Mouse (Mus musculus): ENCODE data around the gene Dhx35. TPM values are rescaled to one million over a fixed set of nuclear protein-coding genes. Genes with fewer than 3 reads are reported as not detected.

Gene Dhx35
- polyA plus RNA-seq (2012; rRNA removed) = 24.2 and 29.5 TPM in 2 replicates
- 12.3 and 13.7 TPM in 2 replicates for polyA plus RNA-seq (2014; fragmentation: Nextera tagmentation; extraction: Ambion mirVana)

DNA sequence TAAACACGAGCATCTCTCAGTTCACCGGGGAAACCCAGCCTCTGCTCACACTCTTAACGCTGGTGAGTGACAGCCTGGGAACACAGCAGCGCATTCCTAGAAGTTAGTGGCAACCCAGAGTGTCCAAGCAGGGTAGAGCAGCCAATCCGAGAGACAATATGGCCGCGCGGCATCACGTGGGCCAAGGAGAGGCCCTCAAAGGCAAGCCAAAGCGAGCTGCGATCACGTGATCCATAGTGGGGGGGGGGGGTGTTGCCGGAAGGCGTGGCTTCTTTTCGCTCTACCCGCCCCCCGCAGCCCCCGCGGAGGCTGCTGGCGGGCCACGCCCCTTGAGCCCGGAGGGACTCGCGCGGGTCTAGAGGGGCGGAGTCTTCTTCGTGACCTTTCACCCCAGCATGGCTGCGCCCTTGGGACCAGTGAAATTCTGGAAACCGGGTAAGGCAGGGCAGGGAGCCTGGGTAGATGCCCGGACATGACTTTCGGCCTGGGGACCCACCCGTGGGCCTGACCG lies at the start of gene Dhx35:
TSS of gene Dhx35 (plus strand) at position 314 of the 511 bp plus-strand sequence.
- TF ChIP-seq POLR2A (IDR thresholded peaks at IDR 0.05; ENCODE audit: borderline replicate concordance, extremely low read depth, insufficient read depth, insufficient read length) = no peak; the same call in 1 of the 2 replicates
- peak within 1 kb of the TSS; percentile 68 for H3K27ac ChIP-seq (replicated peaks; ENCODE audit: low read depth, low read length)
- H3K27me3 ChIP-seq (ENCODE audit: control insufficient read depth, insufficient read depth, low read length) = no peaks in the 10 kb centered on the region
- H3K4me2 ChIP-seq (replicated peaks; ENCODE audit: low read depth, low read length, severe bottlenecking) = peak within 1 kb of the TSS; percentile 76
- 0% methylated on average over 31 of the region's 33 CpGs for WGBS
- H3K4me1 ChIP-seq (ENCODE audit: control insufficient read depth, insufficient read depth, low read length) = peaks cover 12% of the 10 kb centered on the region
- H3K9me3 ChIP-seq (ENCODE audit: control insufficient read depth, low read length) = no peaks in the 10 kb centered on the region
- peak within 1 kb of the TSS; percentile 69 for H3K9ac ChIP-seq (ENCODE audit: low read depth, low read length, severe bottlenecking)
- ATAC-seq (ENCODE audit: low FRiP score, low read depth) (peak; percentile 99), DNase-seq (ENCODE audit: low spot score) (peak; percentile 97)
- H3K36me3 ChIP-seq (ENCODE audit: control insufficient read depth, insufficient read depth, low read length) = no peaks in the 10 kb centered on the region
- peak within 1 kb of the TSS; percentile 75 for H3K4me3 ChIP-seq (replicated peaks; ENCODE audit: low read length)

DNA sequence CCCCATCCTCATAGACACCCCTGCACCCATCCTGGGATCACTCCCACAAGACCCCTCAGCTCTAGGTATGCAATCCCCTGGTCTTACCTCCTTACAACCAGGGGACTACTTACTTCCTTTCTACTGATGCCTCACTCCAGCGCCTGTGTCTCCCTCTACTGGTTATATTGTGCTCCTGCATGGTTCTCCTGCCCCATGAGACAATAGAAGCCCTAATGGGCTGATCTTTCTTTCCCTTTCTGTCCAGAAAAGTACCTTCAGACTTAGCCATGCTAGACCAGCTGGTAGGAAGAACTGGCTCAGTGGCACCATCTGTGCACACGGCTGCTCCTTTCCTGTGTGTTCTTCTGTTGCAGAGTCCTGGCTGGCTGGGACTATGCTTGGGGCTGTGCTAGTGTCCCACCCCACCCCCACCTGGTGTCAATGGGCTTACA lies 49.5 kb upstream of the Dhx35 start:
- WGBS = 24% methylated on average over 2 of the region's 2 CpGs
- Histone ChIP-seq H3K4me1 (ENCODE audit: control insufficient read depth, insufficient read depth, low read length) (peaks cover 8% of the 10 kb centered on the region), H3K4me2 (replicated peaks; ENCODE audit: low read depth, low read length, severe bottlenecking) (no peak overlapping the region), H3K27me3 (ENCODE audit: control insufficient read depth, insufficient read depth, low read length) (no peaks in the 10 kb centered on the region), H3K9ac (ENCODE audit: low read depth, low read length, severe bottlenecking) (no peak overlapping the region), H3K4me3 (replicated peaks; ENCODE audit: low read length) (no peak overlapping the region), H3K36me3 (ENCODE audit: control insufficient read depth, insufficient read depth, low read length) (no peaks in the 10 kb centered on the region), H3K9me3 (ENCODE audit: control insufficient read depth, low read length) (no peaks in the 10 kb centered on the region), H3K27ac (replicated peaks; ENCODE audit: low read depth, low read length) (no peak overlapping the region)
- no peak for TF ChIP-seq POLR2A (IDR thresholded peaks at IDR 0.05; ENCODE audit: borderline replicate concordance, extremely low read depth, insufficient read depth, insufficient read length)
- no peak for ATAC-seq (ENCODE audit: low FRiP score, low read depth)
- peak; percentile 38 for DNase-seq (ENCODE audit: low spot score)

DNA sequence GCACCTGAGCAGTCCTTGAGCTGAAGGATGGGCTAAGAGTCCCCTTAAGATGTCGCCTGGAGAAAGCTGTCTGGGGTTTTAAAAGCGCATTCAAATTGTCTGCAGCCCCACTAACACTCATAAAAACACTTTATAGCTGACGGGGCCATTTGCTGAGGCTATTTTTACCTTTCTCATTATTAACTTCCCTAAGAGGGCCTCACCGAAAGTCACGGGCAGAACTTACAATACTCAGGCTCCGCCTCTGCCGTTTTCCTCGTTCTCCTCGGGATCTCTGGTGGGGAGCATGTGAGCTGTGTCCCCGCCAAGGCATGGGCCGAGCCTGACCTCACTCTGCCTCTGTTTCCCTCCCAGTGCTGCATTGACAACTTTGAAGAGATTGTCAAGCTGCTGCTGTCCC lies 48.4 kb upstream of the Dhx35 start:
- H3K9ac ChIP-seq (ENCODE audit: low read depth, low read length, severe bottlenecking) = no peak overlapping the region
- WGBS = 24% methylated on average over 11 of the region's 11 CpGs
- no peak for ATAC-seq (ENCODE audit: low FRiP score, low read depth)

DNA sequence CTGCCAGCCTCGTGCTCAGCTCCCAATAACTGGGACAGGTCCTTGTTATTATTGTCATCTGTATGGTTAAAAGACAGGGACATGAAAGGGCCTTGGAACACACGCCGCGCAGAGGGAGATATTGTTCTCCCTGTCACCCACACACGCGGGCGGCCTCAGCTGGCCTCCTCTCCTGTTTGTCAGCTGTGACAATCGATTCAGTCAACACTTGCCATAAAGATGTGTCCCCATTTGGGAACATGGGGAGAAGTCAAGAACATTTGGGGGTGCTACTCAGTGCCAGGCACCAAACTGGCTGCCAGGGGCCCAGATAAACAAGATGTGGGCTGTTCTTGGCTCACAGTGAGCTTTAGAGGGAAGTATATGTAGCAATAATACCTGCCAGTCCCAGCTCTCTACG lies 45.2 kb upstream of the Dhx35 start:
- H3K4me2 ChIP-seq (replicated peaks; ENCODE audit: low read depth, low read length, severe bottlenecking) = no peak overlapping the region
- 94% methylated on average over 9 of the region's 9 CpGs for WGBS
- ATAC-seq (ENCODE audit: low FRiP score, low read depth) (no peak), DNase-seq (ENCODE audit: low spot score) (no peak)
- TF ChIP-seq POLR2A (IDR thresholded peaks at IDR 0.05; ENCODE audit: borderline replicate concordance, extremely low read depth, insufficient read depth, insufficient read length) = no peak
- H3K36me3 ChIP-seq (ENCODE audit: control insufficient read depth, insufficient read depth, low read length) = no peaks in the 10 kb centered on the region
- H3K9me3 ChIP-seq (ENCODE audit: control insufficient read depth, low read length) = no peaks in the 10 kb centered on the region
- H3K4me3 ChIP-seq (replicated peaks; ENCODE audit: low read length) = no peak overlapping the region
- H3K9ac ChIP-seq (ENCODE audit: low read depth, low read length, severe bottlenecking) = no peak overlapping the region
- H3K4me1 ChIP-seq (ENCODE audit: control insufficient read depth, insufficient read depth, low read length) = peaks cover 8% of the 10 kb centered on the region
- no peaks in the 10 kb centered on the region for H3K27me3 ChIP-seq (ENCODE audit: control insufficient read depth, insufficient read depth, low read length)
- no peak overlapping the region for H3K27ac ChIP-seq (replicated peaks; ENCODE audit: low read depth, low read length)

More for the DNA sequence above, 48.4 kb upstream of the Dhx35 start:
- Histone ChIP-seq H3K4me3 (replicated peaks; ENCODE audit: low read length) (no peak overlapping the region), H3K27me3 (ENCODE audit: control insufficient read depth, insufficient read depth, low read length) (no peaks in the 10 kb centered on the region), H3K36me3 (ENCODE audit: control insufficient read depth, insufficient read depth, low read length) (no peaks in the 10 kb centered on the region), H3K4me1 (ENCODE audit: control insufficient read depth, insufficient read depth, low read length) (peaks cover 8% of the 10 kb centered on the region), H3K27ac (replicated peaks; ENCODE audit: low read depth, low read length) (no peak overlapping the region), H3K4me2 (replicated peaks; ENCODE audit: low read depth, low read length, severe bottlenecking) (peak overlapping the region; percentile 31; the same call in 1 of the 2 replicates), H3K9me3 (ENCODE audit: control insufficient read depth, low read length) (no peaks in the 10 kb centered on the region)
- no peak for TF ChIP-seq POLR2A (IDR thresholded peaks at IDR 0.05; ENCODE audit: borderline replicate concordance, extremely low read depth, insufficient read depth, insufficient read length)
- no peak for DNase-seq (ENCODE audit: low spot score)

DNA sequence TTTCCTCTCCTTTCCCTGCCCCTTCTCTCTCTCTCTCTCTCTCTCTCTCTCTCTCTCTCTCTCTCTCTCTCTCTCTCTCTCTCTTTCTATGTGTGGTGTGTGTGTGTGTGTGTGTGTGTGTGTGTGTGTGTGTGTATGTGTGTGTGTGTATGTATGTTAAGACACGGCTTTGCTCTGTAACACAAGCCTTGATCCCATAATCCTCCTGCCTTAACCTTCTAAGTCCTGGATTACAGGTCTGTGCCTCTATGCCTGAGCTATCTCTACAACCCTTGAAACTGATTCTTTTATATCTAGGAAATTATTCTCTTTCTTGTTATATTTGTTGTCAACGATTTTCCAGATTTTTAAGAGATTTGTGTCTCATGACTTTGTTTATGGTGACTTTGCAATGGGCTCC lies 34.4 kb upstream of the Dhx35 start:
- no peak for DNase-seq (ENCODE audit: low spot score)
- no peak for ATAC-seq (ENCODE audit: low FRiP score, low read depth)
- TF ChIP-seq POLR2A (IDR thresholded peaks at IDR 0.05; ENCODE audit: borderline replicate concordance, extremely low read depth, insufficient read depth, insufficient read length) = no peak
- 72% methylated on average over 2 of the region's 2 CpGs for WGBS
- Histone ChIP-seq H3K4me1 (ENCODE audit: control insufficient read depth, insufficient read depth, low read length) (no peaks in the 10 kb centered on the region), H3K9me3 (ENCODE audit: control insufficient read depth, low read length) (no peaks in the 10 kb centered on the region), H3K4me3 (replicated peaks; ENCODE audit: low read length) (no peak overlapping the region), H3K27me3 (ENCODE audit: control insufficient read depth, insufficient read depth, low read length) (no peaks in the 10 kb centered on the region), H3K36me3 (ENCODE audit: control insufficient read depth, insufficient read depth, low read length) (no peaks in the 10 kb centered on the region), H3K27ac (replicated peaks; ENCODE audit: low read depth, low read length) (no peak overlapping the region), H3K4me2 (replicated peaks; ENCODE audit: low read depth, low read length, severe bottlenecking) (no peak overlapping the region), H3K9ac (ENCODE audit: low read depth, low read length, severe bottlenecking) (no peak overlapping the region)
